Mouse (Mus musculus): ENCODE results near the gene Chuk. TPM values are rescaled to one million over a fixed set of nuclear protein-coding genes. Genes with fewer than 3 reads are reported as not detected.

The Chuk gene
- 40.1 and 45.0 TPM in 2 replicates for polyA plus RNA-seq (2016; fragmentation: Nextera tagmentation; extraction: Ambion mirVana)

DNA sequence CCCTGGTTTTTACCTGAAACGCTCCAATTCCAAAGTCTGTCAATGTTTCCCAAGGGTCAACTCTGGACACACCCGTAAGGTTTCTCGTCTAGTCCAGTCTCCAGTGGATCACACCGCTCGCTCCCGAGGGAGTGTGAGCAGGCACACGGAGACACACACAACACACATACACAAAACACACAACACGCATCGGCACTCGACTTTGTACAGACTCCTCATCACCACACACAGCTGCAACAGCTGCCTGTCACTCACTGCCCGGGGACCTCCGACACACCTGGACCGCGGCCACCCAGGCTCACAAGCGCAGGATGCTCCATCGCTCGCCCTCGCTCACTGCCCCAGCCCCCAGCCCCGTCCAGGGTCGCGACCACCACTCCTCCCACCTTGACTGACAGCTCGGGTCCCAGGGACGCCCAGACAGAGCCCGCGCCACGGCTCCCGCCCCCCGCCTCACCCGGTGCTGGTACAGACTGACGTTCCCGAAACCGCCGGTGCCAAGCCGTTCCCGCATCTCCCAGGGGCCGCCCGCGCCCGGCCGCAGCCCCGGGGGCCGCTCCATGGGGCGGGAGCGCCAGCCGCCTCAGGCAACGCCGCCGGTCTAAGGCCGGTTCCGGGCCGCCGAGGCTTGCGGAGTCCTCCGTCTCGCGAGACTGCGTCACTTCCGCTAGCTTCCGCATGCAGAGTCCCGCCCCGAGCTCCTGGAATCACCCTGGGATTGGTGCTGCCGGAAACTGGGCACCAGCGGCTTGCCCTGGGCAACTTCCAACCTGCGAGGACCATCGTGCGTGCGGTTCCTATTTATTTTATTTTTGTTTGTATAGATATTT is at the start of gene Chuk:
Gene Chuk (minus strand): TSS at position 650 of the 830 bp plus-strand sequence.
- 1% methylated on average over 67 of the region's 67 CpGs for WGBS
- DNase-seq (ENCODE audit: low spot score): peak; percentile 95
- Histone ChIP-seq H3K27me3 (ENCODE audit: insufficient read depth, poor library complexity, severe bottlenecking) (no peaks in the 10 kb centered on the region), H3K9me3 (no peaks in the 10 kb centered on the region), H3K4me1 (replicated peaks) (peaks cover 23% of the 10 kb centered on the region), H3K4me3 (peak within 1 kb of the TSS; percentile 99), H3K36me3 (peaks cover 40% of the 10 kb centered on the region), H3K27ac (peak within 1 kb of the TSS; percentile 97)

DNA sequence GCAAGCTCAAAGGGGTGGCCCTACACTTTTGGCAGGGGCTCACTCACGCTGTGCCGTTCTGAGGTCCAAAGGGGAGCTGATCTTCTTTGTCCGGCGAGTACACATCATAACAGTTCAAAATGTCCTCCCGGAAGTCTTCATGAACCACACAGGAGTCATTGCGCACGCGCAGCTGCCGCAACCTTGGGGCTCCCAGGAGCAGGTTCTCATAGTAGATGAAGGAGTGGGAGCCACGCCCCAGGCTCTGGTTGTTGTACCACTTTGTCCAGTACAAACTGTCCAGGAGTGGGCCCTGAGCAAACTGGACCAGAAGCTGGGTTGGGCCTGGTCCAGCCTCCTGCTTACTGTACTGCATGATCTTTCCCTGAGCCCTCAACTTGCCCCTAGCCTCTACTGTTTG is 49.7 kb upstream of the Chuk start:
- no peak overlapping the region for H3K27ac ChIP-seq
- no peaks in the 10 kb centered on the region for H3K36me3 ChIP-seq
- no peak overlapping the region for H3K4me3 ChIP-seq
- H3K27me3 ChIP-seq (ENCODE audit: insufficient read depth, poor library complexity, severe bottlenecking): peaks cover 15% of the 10 kb centered on the region
- WGBS: 93% methylated on average over 10 of the region's 10 CpGs
- DNase-seq (ENCODE audit: low spot score): no peak
- H3K4me1 ChIP-seq (replicated peaks): no peaks in the 10 kb centered on the region
- H3K9me3 ChIP-seq: no peaks in the 10 kb centered on the region

DNA sequence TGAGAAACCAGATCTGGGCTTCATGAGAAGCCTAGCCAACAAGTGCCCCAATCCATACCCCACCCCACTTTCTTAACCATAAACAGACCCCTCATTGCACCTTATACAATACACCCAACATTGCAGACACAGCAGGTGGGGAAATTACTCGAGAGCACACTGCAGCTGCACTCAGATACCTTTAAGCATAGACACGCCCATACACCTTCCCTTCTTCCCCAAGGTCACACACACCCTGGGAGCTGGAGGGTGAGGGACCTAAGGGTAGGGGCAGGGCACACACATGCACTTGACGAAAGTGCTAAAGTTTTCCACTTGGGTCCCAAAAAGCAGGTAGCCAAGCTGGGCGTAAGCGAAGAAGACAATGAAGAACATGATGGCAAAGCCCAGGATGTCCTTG is 46.5 kb upstream of the Chuk start:
- Histone ChIP-seq H3K4me1 (replicated peaks) (no peaks in the 10 kb centered on the region), H3K27ac (no peak overlapping the region), H3K36me3 (no peaks in the 10 kb centered on the region), H3K9me3 (no peaks in the 10 kb centered on the region), H3K4me3 (no peak overlapping the region), H3K27me3 (ENCODE audit: insufficient read depth, poor library complexity, severe bottlenecking) (peaks cover 17% of the 10 kb centered on the region)
- no peak for DNase-seq (ENCODE audit: low spot score)
- 79% methylated on average over 5 of the region's 5 CpGs for WGBS

DNA sequence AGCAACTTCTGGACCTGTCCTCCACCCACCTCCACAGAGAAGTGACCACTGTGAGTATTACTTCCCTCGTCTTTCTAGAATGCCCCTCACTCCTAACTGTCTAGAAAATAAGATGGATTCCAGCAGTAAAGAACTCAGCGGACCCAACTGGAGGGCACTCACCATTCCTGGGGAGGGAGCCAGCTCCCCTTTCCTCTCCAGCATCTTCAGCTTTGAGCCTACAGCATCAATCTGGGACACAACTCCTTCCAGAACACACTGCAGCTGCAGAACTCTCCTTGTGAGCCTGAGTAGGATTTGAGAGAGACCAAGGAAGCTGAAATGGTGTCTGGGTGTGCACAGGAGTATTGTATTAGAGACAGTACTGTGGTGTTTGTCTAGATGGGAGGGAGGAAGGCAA is 41.7 kb upstream of the Chuk start:
- Histone ChIP-seq H3K4me3 (no peak overlapping the region), H3K27ac (no peak overlapping the region), H3K9me3 (no peaks in the 10 kb centered on the region), H3K4me1 (replicated peaks) (peaks cover 18% of the 10 kb centered on the region), H3K36me3 (peaks cover 7% of the 10 kb centered on the region), H3K27me3 (ENCODE audit: insufficient read depth, poor library complexity, severe bottlenecking) (peaks cover 16% of the 10 kb centered on the region)
- WGBS: 83% methylated on average over 2 of the region's 2 CpGs
- no peak for DNase-seq (ENCODE audit: low spot score)

DNA sequence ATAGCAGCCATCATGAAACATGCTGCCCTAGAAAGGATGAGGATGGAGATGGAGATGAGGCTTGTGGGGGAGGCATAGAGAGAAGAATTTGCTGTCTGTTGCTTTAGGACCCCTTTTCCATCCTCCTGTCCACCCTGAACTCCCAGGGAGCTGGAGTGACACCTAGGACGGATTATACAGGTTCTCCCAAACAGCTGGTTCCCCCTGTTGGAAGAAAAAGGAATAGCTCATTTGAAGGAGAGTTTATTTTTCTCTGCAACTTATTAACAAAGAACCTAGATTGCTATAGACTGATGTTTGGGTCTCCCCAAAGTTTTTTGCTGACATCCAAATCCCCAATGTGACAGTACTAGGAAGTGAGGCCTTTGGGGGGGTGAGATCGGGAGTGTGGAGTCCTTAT is 41.1 kb upstream of the Chuk start:
- Histone ChIP-seq H3K4me1 (replicated peaks) (peaks cover 18% of the 10 kb centered on the region), H3K4me3 (no peak overlapping the region), H3K27me3 (ENCODE audit: insufficient read depth, poor library complexity, severe bottlenecking) (peaks cover 16% of the 10 kb centered on the region), H3K9me3 (no peaks in the 10 kb centered on the region), H3K27ac (no peak overlapping the region), H3K36me3 (peaks cover 14% of the 10 kb centered on the region)
- no peak for DNase-seq (ENCODE audit: low spot score)
- 28% methylated on average over 2 of the region's 2 CpGs for WGBS

DNA sequence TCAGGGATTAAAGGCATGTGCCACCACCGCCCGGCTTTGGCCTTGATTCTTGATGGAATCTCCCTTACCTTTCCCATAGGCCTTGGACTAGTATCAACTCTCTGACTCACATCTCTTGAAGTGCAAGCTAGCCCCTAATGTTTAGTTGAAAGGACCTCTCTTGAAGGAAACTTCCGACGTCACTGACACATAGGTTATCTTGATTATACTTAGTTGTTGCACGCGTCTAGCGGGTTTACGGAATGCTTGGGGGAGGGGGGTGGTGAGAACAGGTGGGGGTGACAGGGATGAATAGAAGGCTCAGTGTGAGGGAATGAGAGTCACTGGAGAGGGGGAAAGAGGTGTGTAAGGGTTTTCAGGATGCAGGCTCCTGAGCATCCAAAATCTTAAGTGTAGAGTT is 39.7 kb upstream of the Chuk start:
- Histone ChIP-seq H3K4me3 (peak overlapping the region; percentile 86; the same call in 1 of the 2 replicates), H3K27me3 (ENCODE audit: insufficient read depth, poor library complexity, severe bottlenecking) (peaks cover 16% of the 10 kb centered on the region), H3K36me3 (peaks cover 28% of the 10 kb centered on the region), H3K4me1 (replicated peaks) (peaks cover 18% of the 10 kb centered on the region), H3K9me3 (no peaks in the 10 kb centered on the region), H3K27ac (no peak overlapping the region)
- 93% methylated on average over 8 of the region's 8 CpGs for WGBS
- DNase-seq (ENCODE audit: low spot score): no peak

DNA sequence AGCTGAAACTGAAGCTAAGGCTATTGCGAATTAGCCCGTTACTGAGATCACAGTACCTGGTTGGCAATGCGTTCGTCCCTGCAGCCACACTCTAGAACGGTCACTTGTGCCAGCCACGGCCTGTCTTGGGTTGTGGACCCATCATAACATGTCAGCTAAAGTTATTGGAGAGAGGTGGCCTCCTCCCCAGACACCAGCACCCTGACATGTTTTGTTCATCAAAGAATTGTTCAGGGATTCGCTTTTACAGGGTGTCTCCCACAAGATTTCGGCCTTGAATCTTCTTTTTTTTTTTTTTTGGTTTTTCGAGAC is 39.2 kb upstream of the Chuk start:
- DNase-seq (ENCODE audit: low spot score): no peak
- Histone ChIP-seq H3K27me3 (ENCODE audit: insufficient read depth, poor library complexity, severe bottlenecking) (peaks cover 16% of the 10 kb centered on the region), H3K4me1 (replicated peaks) (peaks cover 18% of the 10 kb centered on the region), H3K4me3 (peak overlapping the region; percentile 86), H3K36me3 (peaks cover 32% of the 10 kb centered on the region), H3K9me3 (no peaks in the 10 kb centered on the region), H3K27ac (peak overlapping the region; percentile 89)
- 63% methylated on average over 9 of the region's 9 CpGs for WGBS

DNA sequence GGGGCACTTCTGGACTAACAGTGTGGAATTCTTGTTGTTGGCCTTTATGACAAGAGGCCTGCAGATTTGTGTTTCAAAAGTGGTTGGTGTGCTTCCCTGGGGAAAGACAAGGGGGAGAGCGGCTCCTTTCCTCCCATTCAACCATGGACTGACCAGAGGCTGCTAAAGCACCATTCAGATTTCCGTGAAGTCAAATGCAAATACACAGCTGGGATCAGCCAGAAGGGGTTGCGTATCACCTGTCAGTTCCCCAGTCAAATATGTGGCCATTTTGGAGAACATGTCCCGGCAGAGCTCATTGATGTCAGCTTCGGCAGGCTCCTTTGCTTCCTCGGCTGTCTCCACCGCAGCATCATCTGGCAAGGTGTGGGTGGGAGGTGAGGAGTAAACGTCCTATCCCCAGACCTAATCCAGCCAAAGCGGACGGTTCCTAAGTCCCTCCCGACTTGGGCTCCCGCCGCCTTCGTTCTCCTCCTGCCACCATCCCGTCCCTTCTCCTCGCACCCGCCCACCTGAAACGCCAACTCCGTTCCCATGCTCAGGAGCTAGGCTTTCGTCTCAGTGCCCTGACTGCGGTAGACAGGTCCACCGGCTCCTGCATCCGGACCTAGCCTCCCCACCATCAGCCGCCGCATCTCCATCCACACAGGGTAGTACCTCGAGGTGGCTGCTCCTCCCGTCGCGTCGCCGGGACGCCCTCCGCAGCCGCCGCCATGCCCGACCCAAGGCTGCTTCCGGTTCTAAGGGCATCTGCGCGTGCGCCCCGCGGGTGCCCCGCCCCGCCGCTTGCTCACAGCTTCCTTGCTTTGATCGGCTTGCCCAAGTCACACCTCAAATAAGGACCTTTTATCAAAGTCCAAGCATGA is 38.7 kb upstream of the Chuk start, which contains the start of gene Bloc1s2:
Gene Bloc1s2 (minus strand): TSS at position 745 of the 866 bp plus-strand sequence.
- Histone ChIP-seq H3K27ac (peak within 1 kb of the TSS; percentile 89), H3K36me3 (peaks cover 38% of the 10 kb centered on the region), H3K4me3 (peak within 1 kb of the TSS; percentile 86), H3K27me3 (ENCODE audit: insufficient read depth, poor library complexity, severe bottlenecking) (peaks cover 16% of the 10 kb centered on the region), H3K4me1 (replicated peaks) (peaks cover 18% of the 10 kb centered on the region), H3K9me3 (no peaks in the 10 kb centered on the region)
- 4% methylated on average over 46 of the region's 46 CpGs for WGBS
- peak; percentile 86 for DNase-seq (ENCODE audit: low spot score)

DNA sequence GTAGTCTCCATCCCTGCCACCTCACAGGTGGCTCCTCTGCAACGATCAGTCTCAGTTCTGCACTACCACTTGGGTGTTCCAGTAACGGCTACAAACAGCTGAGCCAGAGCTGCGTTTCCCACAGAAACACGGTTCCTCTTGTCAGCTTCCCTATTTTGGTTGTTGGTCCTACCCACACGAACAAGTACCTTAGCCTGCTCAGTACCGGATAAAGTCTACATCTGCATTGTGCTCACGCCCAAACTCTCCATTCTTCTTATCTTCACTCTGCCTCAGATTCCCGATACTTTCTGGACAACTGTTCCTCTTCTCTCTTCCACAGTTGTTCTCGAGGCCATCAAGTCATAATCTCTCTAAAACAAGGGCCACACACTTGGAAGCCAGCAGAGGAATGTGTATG is 37.1 kb upstream of the Chuk start:
- no peak overlapping the region for H3K4me3 ChIP-seq
- peaks cover 10% of the 10 kb centered on the region; the same call in 1 of the 2 replicates for H3K27me3 ChIP-seq (ENCODE audit: insufficient read depth, poor library complexity, severe bottlenecking)
- WGBS: 92% methylated on average over 9 of the region's 9 CpGs
- peaks cover 18% of the 10 kb centered on the region for H3K4me1 ChIP-seq (replicated peaks)
- no peaks in the 10 kb centered on the region for H3K9me3 ChIP-seq
- DNase-seq (ENCODE audit: low spot score): no peak
- H3K36me3 ChIP-seq: peaks cover 52% of the 10 kb centered on the region
- no peak overlapping the region for H3K27ac ChIP-seq

DNA sequence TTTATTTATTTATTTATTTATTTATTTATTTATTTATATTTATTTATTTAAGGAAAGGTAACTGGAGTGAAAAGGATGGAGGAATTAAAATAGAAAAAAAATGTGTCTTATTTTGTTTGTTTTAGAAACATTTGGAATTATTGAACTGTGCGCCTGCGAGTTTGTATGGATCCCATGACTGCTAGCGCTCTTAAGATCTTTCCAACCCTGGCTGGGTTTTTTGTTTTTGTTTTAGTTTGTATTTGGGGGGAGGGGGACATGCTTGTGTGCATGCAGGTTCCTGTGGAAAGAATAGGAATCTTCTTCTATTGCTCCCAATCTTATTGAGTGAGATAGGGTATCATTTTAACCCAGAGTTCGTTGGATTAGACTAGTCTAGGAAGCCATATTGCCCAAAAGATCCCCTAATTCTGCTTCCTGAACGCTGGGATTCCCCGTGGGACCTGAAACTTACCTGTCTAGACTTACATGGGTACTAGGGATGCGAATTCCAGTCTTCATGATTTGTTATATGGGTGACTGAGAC is 28.7 kb upstream of the Chuk start:
- peaks cover 45% of the 10 kb centered on the region for H3K36me3 ChIP-seq
- no peaks in the 10 kb centered on the region for H3K27me3 ChIP-seq (ENCODE audit: insufficient read depth, poor library complexity, severe bottlenecking)
- H3K4me1 ChIP-seq (replicated peaks): peaks cover 11% of the 10 kb centered on the region
- 28% methylated on average over 7 of the region's 7 CpGs for WGBS
- H3K9me3 ChIP-seq: peaks cover 4% of the 10 kb centered on the region; the same call in 1 of the 2 replicates
- peak overlapping the region; percentile 86 for H3K4me3 ChIP-seq
- peak overlapping the region; percentile 97 for H3K27ac ChIP-seq
- DNase-seq (ENCODE audit: low spot score): peak; percentile 6

DNA sequence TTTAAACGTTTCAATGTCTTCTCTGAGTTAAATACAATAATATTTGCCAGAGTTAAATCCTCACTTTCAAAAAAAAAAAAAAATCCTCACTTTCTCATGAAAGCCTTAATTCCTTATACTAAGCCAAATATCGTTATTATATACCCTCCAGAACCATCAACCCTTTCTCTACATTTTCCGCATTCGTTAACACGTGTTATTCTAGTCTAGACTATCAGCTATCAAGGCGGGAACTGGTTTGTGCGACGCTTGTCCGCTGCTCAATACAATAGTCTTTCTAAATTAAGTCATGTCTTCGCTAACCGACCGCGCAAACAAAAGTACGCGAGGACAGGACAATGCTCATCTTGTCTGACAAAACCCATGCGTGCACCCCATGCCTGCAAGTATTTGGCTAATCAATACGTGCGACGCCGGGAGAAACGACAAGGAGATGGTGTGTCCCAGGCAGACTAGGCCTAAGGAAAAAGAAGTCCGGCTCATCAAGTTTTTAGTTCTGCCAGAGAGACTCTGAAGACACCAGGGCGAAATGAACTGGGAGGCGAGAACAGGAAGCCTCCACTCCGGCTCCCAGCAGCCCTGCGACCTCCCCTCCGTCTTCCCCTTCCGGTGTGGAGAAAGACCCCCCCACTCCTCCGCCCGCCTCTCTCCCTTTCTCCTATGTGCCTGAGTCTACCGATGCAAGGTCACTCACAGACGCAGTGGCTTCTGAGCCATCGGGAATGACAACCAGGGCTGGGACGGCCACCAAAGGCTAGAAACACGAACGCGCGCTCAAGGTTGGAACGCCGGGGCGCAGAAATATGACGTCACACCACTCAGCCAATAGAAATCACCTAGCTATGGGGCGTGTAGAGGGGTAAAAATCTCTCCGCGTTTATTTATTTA is 28.0 kb upstream of the Chuk start, which contains the start of gene Cwf19l1:
Gene Cwf19l1 (minus strand): TSS at position 805 of the 888 bp plus-strand sequence.
- H3K27ac ChIP-seq: peak within 1 kb of the TSS; percentile 97
- no peaks in the 10 kb centered on the region for H3K27me3 ChIP-seq (ENCODE audit: insufficient read depth, poor library complexity, severe bottlenecking)
- under 1% methylated on average over 45 of the region's 45 CpGs for WGBS
- peak; percentile 90 for DNase-seq (ENCODE audit: low spot score)
- peaks cover 11% of the 10 kb centered on the region for H3K4me1 ChIP-seq (replicated peaks)
- peaks cover 4% of the 10 kb centered on the region; the same call in 1 of the 2 replicates for H3K9me3 ChIP-seq
- H3K36me3 ChIP-seq: peaks cover 47% of the 10 kb centered on the region
- H3K4me3 ChIP-seq: peak within 1 kb of the TSS; percentile 86

DNA sequence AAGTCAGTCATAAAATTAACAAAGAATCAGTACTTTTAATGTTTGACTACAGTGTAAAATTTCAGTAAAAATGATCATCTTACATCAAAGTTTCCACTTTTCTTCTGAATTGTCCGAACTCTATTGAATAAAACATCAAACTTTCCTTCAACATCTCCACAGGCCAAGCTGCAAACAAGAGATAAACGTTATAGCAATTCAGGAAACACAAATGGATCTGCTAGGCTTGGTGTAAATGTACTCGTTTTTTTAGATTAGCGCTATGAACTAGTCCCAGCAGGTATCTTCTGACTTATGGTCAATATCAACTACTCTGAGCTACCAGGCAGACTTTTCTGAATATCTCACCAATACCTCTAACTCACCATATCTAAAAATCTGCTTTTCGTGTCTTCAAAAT is 25.6 kb upstream of the Chuk start:
- WGBS: 94% methylated on average over 5 of the region's 5 CpGs

More for the DNA sequence above, 25.6 kb upstream of the Chuk start:
- Histone ChIP-seq H3K36me3 (peaks cover 48% of the 10 kb centered on the region), H3K9me3 (no peaks in the 10 kb centered on the region), H3K4me3 (no peak overlapping the region), H3K4me1 (replicated peaks) (peaks cover 11% of the 10 kb centered on the region), H3K27ac (no peak overlapping the region), H3K27me3 (ENCODE audit: insufficient read depth, poor library complexity, severe bottlenecking) (no peaks in the 10 kb centered on the region)
- DNase-seq (ENCODE audit: low spot score): no peak

All from hindbrain, embryonic 10.5 days (tissue).